Mouse (Mus musculus) heart, embryonic 11.5 days (tissue): ENCODE data around the gene AL607142.1. TPM values are rescaled to one million over a fixed set of nuclear protein-coding genes. Genes with fewer than 3 reads are reported as not detected.
A peak's percentile ranks its signal among the peaks of the same experiment; 100 is the strongest.

ENCODE experiments used
- ATAC-seq: fragments of 200-750 bp; cut with Nextera tagmentation; replicated peaks from 2 replicates; pipeline ENCODE4 v1.8.0; 2017; ENCODE audit warnings: moderate library complexity; ENCODE audit not compliant: insufficient number of reproducible peaks, low FRiP score, low TSS enrichment
- H3K27ac ChIP-seq: fragments of 300-500 bp; sonication (generic); 2 replicates; pipeline ENCODE4 v1.5.1; 2014; ENCODE audit warnings: mild to moderate bottlenecking, low read depth, low read length
- H3K27me3 ChIP-seq: fragments of 300-500 bp; sonication (generic); 2 replicates; pipeline ENCODE4 v1.6.1; 2014; ENCODE audit warnings: mild to moderate bottlenecking, low read length, mixed read lengths; ENCODE audit not compliant: control insufficient read depth, insufficient read depth
- H3K36me3 ChIP-seq: fragments of 300-500 bp; sonication (generic); 2 replicates; pipeline ENCODE4 v1.6.1; 2014; ENCODE audit warnings: mild to moderate bottlenecking, low read length, moderate library complexity, mixed read lengths; ENCODE audit not compliant: control insufficient read depth, insufficient read depth
- H3K4me1 ChIP-seq: fragments of 300-500 bp; sonication (generic); 2 replicates; pipeline ENCODE4 v1.6.1; 2014; ENCODE audit warnings: low read length; ENCODE audit not compliant: control insufficient read depth, insufficient read depth
- H3K4me2 ChIP-seq: fragments of 300-500 bp; sonication (generic); 2 replicates; pipeline ENCODE4 v1.6.1; 2014; ENCODE audit warnings: mild to moderate bottlenecking, moderate library complexity
- H3K4me3 ChIP-seq: fragments of 300-500 bp; sonication (generic); 2 replicates; pipeline ENCODE4 v1.5.1; 2014; ENCODE audit warnings: low read depth, low read length
- H3K9ac ChIP-seq: fragments of 300-500 bp; sonication (generic); 2 replicates; pipeline ENCODE4 v1.6.1; 2014; ENCODE audit warnings: mild to moderate bottlenecking, low read depth, low read length, moderate library complexity
- H3K9me3 ChIP-seq: fragments of 300-500 bp; sonication (generic); replicated peaks from 2 replicates; pipeline ENCODE4 v1.6.1; 2016; ENCODE audit warnings: low read length; ENCODE audit not compliant: control insufficient read depth
- WGBS: fragments of 180-500 bp; shearing (Covaris S2); extraction: QIAGEN DNeasy Blood & Tissue Kit; methylation state at CpG from one replicate; pipeline ENCODE4 v1.1.7; 2014; ENCODE audit not compliant: insufficient replicate concordance; 5-methylcytosine and 5-hydroxymethylcytosine counted together
- polyA plus RNA-seq: library from polyadenylated mRNA; unstranded; fragments of >200 nt; fragmentation: Nextera tagmentation; extraction: Ambion mirVana; gene quantifications from 2 replicates; pipeline ENCODE4 v1.2.1, GENCODE M21; 2014

Gene AL607142.1
- polyA plus RNA-seq, 1 experiment from 2014 or later = not detected

DNA sequence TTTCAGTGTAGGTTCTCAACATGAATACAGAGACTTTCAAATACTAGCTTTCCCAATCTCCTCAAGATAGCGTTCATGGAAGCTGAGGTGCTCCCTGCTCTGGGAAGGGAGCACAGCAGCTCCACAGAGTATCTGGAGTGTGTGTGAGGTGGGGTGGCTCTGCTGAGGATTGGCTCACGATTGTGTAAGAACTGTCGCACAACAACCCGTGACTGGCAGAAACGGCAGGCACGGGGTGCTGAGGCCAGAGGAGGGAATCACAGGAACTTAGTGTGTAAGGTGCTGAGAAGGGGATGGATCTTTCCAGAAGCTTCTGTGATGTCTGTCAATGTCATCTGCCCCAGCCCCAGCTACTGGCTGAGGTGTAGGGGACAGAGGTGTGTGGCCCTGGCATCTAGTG is 3.1 kb upstream of the AL607142.1 start:
- WGBS = 87% methylated on average over 6 of the region's 6 CpGs
- Histone ChIP-seq H3K4me3 (no peak overlapping the region), H3K9ac (no peak overlapping the region), H3K36me3 (no peaks in the 10 kb centered on the region), H3K4me2 (no peak overlapping the region), H3K4me1 (no peaks in the 10 kb centered on the region), H3K27me3 (0 out of 2 replicates have a peak, but pooled peaks cover 2% of the 10 kb centered on the region), H3K27ac (no peak overlapping the region), H3K9me3 (no peaks in the 10 kb centered on the region)
- no peak for ATAC-seq

DNA sequence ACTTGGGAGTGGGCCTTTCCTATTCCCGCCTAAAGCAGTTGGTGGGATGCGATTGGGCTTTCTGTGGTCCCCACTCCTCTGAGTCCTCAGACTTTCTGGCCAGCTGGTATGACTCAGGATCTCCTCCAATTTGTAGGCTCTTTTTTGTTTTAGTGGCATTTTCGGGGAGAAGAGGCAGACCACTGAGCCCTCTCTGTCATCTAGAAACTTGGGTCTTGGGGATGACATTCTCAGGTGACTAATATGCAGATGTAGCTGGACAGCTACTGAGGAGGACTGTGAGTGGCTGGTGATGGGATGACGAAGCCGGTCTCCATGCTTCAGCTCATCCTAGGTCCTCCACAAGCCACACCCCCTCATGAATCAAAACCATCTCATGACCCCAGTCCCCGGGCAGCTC is 2.6 kb upstream of the AL607142.1 start:
- 67% methylated on average over 6 of the region's 6 CpGs for WGBS
- no peak overlapping the region for H3K9ac ChIP-seq
- no peak overlapping the region for H3K4me3 ChIP-seq
- H3K27me3 ChIP-seq = 0 out of 2 replicates have a peak, but pooled peaks cover 2% of the 10 kb centered on the region
- no peak overlapping the region for H3K4me2 ChIP-seq
- no peak overlapping the region for H3K27ac ChIP-seq
- no peak for ATAC-seq
- no peaks in the 10 kb centered on the region for H3K9me3 ChIP-seq
- no peaks in the 10 kb centered on the region for H3K4me1 ChIP-seq
- no peaks in the 10 kb centered on the region for H3K36me3 ChIP-seq

GRCm38 (mm10) chr4:120062754-120063153 is 2.0 kb upstream of the AL607142.1 start:
- no peaks in the 10 kb centered on the region for H3K9me3 ChIP-seq
- H3K4me1 ChIP-seq = no peaks in the 10 kb centered on the region
- 81% methylated on average over 11 of the region's 11 CpGs for WGBS
- no peak overlapping the region for H3K4me3 ChIP-seq
- H3K9ac ChIP-seq = no peak overlapping the region
- 0 out of 2 replicates have a peak, but pooled peaks cover 2% of the 10 kb centered on the region for H3K27me3 ChIP-seq
- no peak overlapping the region for H3K4me2 ChIP-seq
- no peak for ATAC-seq
- H3K36me3 ChIP-seq = no peaks in the 10 kb centered on the region
- H3K27ac ChIP-seq = no peak overlapping the region

GRCm38 (mm10) chr4:120063353-120064124 is 1.3 kb upstream of the AL607142.1 start:
- no peak overlapping the region for H3K4me3 ChIP-seq
- 0 out of 2 replicates have a peak, but pooled peaks cover 2% of the 10 kb centered on the region for H3K27me3 ChIP-seq
- H3K36me3 ChIP-seq = no peaks in the 10 kb centered on the region
- WGBS = 89% methylated on average over 20 of the region's 20 CpGs
- no peak for ATAC-seq
- H3K4me1 ChIP-seq = no peaks in the 10 kb centered on the region
- no peak overlapping the region for H3K9ac ChIP-seq
- H3K9me3 ChIP-seq = no peaks in the 10 kb centered on the region
- H3K27ac ChIP-seq = no peak overlapping the region
- no peak overlapping the region for H3K4me2 ChIP-seq

DNA sequence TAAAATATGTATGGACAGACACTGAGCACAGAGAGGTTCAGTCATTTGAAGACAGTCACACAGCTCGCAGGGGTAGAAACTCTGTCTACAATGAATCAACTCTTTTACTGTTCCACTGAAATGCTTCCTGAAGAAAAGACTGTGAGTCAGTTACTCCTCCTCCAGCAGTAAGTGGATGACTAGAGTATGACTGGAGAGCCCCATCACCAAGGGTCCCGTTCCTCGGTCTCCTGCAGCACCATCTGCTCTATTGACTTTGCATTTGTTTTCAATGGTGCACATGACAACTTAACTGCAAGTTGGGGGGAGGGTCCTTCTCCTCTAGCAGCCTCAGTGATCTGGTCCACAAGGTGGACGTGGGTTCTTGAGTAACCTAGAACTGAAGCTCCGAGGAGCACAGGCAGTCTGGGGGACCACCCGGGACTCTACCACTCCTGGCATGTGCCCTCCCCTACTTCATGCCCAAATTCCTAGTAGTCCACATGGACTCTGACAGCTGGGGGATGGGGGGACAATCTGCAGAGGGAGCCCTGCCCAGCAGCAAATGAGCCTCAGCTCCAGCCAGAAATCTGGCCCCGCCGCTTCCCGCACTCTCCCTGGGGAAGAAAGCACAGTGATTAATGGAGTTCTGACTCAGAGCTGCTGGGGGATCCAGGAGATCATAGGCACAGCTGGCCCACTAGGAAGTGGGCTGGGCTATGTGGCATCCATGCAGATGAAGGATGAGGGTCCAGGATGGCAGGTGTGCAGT is 2.2 kb downstream of the AL607142.1 start:
- ATAC-seq = no peak
- H3K4me3 ChIP-seq = no peak overlapping the region
- no peak overlapping the region for H3K4me2 ChIP-seq
- 86% methylated on average over 9 of the region's 9 CpGs for WGBS
- H3K36me3 ChIP-seq = no peaks in the 10 kb centered on the region
- no peak overlapping the region for H3K27ac ChIP-seq
- no peak overlapping the region for H3K9ac ChIP-seq
- H3K9me3 ChIP-seq = no peaks in the 10 kb centered on the region
- H3K4me1 ChIP-seq = peaks cover 7% of the 10 kb centered on the region
- no peaks in the 10 kb centered on the region for H3K27me3 ChIP-seq

DNA sequence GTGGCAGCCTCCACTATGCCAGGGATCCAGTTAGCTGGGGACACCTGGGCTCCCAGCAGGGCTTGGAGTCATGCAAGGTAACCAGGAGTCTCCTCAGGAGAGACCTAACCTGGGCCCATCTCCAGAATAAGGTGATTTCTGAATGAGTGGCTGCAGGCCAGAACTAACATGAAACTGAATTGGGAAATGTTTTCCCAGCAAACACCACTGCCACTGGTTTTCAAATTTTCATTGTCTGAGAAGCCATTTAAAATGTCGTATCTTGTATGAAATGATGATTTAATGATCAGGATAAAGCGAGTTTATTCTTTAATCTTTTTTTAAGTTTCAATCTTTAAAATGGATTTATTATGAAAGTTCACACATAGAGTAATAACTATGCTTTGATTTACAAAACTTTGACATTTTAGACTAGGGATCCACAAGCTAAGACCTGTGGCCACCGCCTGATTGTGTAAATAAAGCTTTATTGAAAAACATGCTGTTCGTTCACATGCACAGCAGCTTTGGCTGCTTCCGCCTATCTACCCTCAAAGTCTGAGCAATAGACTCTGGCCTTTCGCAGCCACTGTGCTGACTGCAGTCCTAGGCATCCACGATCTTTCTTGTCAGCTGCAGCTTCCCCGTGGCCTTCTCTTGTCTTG is 2.9 kb downstream of the AL607142.1 start:
- H3K27ac ChIP-seq = no peak overlapping the region
- H3K9ac ChIP-seq = no peak overlapping the region
- H3K36me3 ChIP-seq = no peaks in the 10 kb centered on the region
- no peak overlapping the region for H3K4me3 ChIP-seq
- WGBS = 84% methylated on average over 8 of the region's 8 CpGs
- H3K4me1 ChIP-seq = peaks cover 7% of the 10 kb centered on the region
- H3K4me2 ChIP-seq = no peak overlapping the region
- H3K27me3 ChIP-seq = no peaks in the 10 kb centered on the region
- ATAC-seq = no peak
- H3K9me3 ChIP-seq = no peaks in the 10 kb centered on the region

GRCm38 (mm10) chr4:120068883-120069581 is 4.2 kb downstream of the AL607142.1 start:
- Histone ChIP-seq H3K27ac (peak overlapping the region; percentile 36; the same call in 1 of the 2 replicates), H3K4me3 (no peak overlapping the region), H3K27me3 (no peaks in the 10 kb centered on the region), H3K9ac (no peak overlapping the region), H3K4me1 (peaks cover 9% of the 10 kb centered on the region), H3K36me3 (no peaks in the 10 kb centered on the region), H3K9me3 (no peaks in the 10 kb centered on the region), H3K4me2 (no peak overlapping the region)
- 52% methylated on average over 3 of the region's 3 CpGs for WGBS
- ATAC-seq = no peak

- no peaks in the 10 kb centered on the region for H3K36me3 ChIP-seq
- H3K27ac ChIP-seq = peak overlapping the region; percentile 36; the same call in 1 of the 2 replicates
- H3K27me3 ChIP-seq = no peaks in the 10 kb centered on the region
- no peak overlapping the region for H3K9ac ChIP-seq
- H3K4me1 ChIP-seq = peaks cover 10% of the 10 kb centered on the region
- ATAC-seq = no peak
- H3K9me3 ChIP-seq = no peaks in the 10 kb centered on the region
- WGBS = 74% methylated on average over 3 of the region's 3 CpGs
- no peak overlapping the region for H3K4me2 ChIP-seq
- H3K4me3 ChIP-seq = no peak overlapping the region
Observed at GRCm38 (mm10) chr4:120069582-120069980, 4.8 kb downstream of the AL607142.1 start.
